Mouse (Mus musculus) limb, embryonic 14.5 days (tissue): ENCODE data around the gene Vsx2. TPM values are rescaled to one million over a fixed set of nuclear protein-coding genes. Genes with fewer than 3 reads are reported as not detected.

Experiments used
- ATAC-seq: fragments of 200-750 bp; cut with Nextera tagmentation; 2 replicates; pipeline ENCODE4 v1.8.0; 2017; ENCODE audit warnings: low read depth, moderate number of reproducible peaks, moderate TSS enrichment; ENCODE audit not compliant: low FRiP score
- DNase-seq: peaks from one replicate; pipeline ENCODE4 v3.0.0-alpha.2; 2015; ENCODE audit warnings: low spot score
- H3K27ac ChIP-seq: fragments of 300-500 bp; sonication (generic); replicated peaks from 2 replicates; pipeline ENCODE4 v1.5.1; 2014; ENCODE audit warnings: low read depth, mild to moderate bottlenecking, low read length, moderate library complexity, mixed read lengths
- H3K27me3 ChIP-seq: fragments of 300-500 bp; sonication (generic); 2 replicates; pipeline ENCODE4 v1.6.1; 2014; ENCODE audit warnings: low read length, mixed read lengths; ENCODE audit not compliant: control insufficient read depth, insufficient read depth
- H3K36me3 ChIP-seq: fragments of 300-500 bp; sonication (generic); 2 replicates; pipeline ENCODE4 v1.6.1; 2014; ENCODE audit warnings: mild to moderate bottlenecking, low read length, moderate library complexity, mixed read lengths; ENCODE audit not compliant: control insufficient read depth, insufficient read depth
- H3K4me1 ChIP-seq: fragments of 300-500 bp; sonication (generic); 2 replicates; pipeline ENCODE4 v1.6.1; 2014; ENCODE audit warnings: antibody characterized with exemption, low read length, mixed read lengths; ENCODE audit not compliant: control insufficient read depth, insufficient read depth
- H3K4me2 ChIP-seq: fragments of 300-500 bp; sonication (generic); replicated peaks from 2 replicates; pipeline ENCODE4 v1.6.1; 2014; ENCODE audit warnings: low read depth, mild to moderate bottlenecking, low read length, moderate library complexity; ENCODE audit not compliant: severe bottlenecking
- H3K4me3 ChIP-seq: fragments of 300-500 bp; sonication (generic); replicated peaks from 2 replicates; pipeline ENCODE4 v1.5.1; 2014; ENCODE audit warnings: low read length
- H3K9ac ChIP-seq: fragments of 300-500 bp; sonication (generic); 2 replicates; pipeline ENCODE4 v1.6.1; 2014; ENCODE audit warnings: mild to moderate bottlenecking, low read depth, low read length, moderate library complexity; ENCODE audit not compliant: severe bottlenecking
- H3K9me3 ChIP-seq: fragments of 300-500 bp; sonication (generic); 2 replicates; pipeline ENCODE4 v1.6.1; 2016; ENCODE audit warnings: low read length; ENCODE audit not compliant: control insufficient read depth
- POLR2A ChIP-seq: fragments of 200-500 bp; IDR thresholded peaks from 2 replicates; pipeline ENCODE4 v1.8.0; 2012; ENCODE audit warnings: inconsistent platforms, mild to moderate bottlenecking, moderate library complexity, borderline replicate concordance; ENCODE audit not compliant: insufficient read depth, insufficient read length; ENCODE audit errors: extremely low read depth
- WGBS: fragments of 180-500 bp; shearing (Covaris S2); extraction: QIAGEN DNeasy Blood & Tissue Kit; methylation state at CpG from one replicate; pipeline ENCODE4 v1.1.7; 2014; 5-methylcytosine and 5-hydroxymethylcytosine counted together
- polyA plus RNA-seq, 2 experiments: library from polyadenylated mRNA; depleted of rRNA in 1 of 2; stranded (reverse) in 1 of 2; unstranded in 1 of 2; fragments of >200 nt; fragmentation: Nextera tagmentation in 1 of 2; extraction: Ambion mirVana in 1 of 2; gene quantifications; 2 replicates each; pipeline versions ENCODE4 v1.2.1 to v1.2.3; 2012 to 2014

Gene Vsx2
- polyA plus RNA-seq, 2 experiments, result 0.22 to 0.47 TPM

- Histone ChIP-seq H3K4me3 (no peak overlapping the region), H3K27ac (no peak overlapping the region), H3K4me1 (no peaks in the 10 kb centered on the region), H3K36me3 (no peaks in the 10 kb centered on the region), H3K4me2 (no peak overlapping the region), H3K9me3 (no peaks in the 10 kb centered on the region), H3K27me3 (no peaks in the 10 kb centered on the region), H3K9ac (no peak overlapping the region)
- TF ChIP-seq POLR2A, result no peak
- DNase-seq, result peak; percentile 59
- peak; percentile 60; the same call in 1 of the 2 replicates for ATAC-seq
- WGBS, result 4% methylated on average over 12 of the region's 12 CpGs
These were observed 23.5 kb upstream of the Vsx2 start for GRCm38 (mm10) chr12:84546028-84546427.

- no peak overlapping the region for H3K9ac ChIP-seq
- WGBS, result 73% methylated on average over 2 of the region's 2 CpGs
- no peak for ATAC-seq
These were observed 22.9 kb upstream of the Vsx2 start for GRCm38 (mm10) chr12:84546577-84547085.

GRCm38 (mm10) chr12:84548251-84548650 is 21.3 kb upstream of the Vsx2 start:
- Histone ChIP-seq H3K4me1 (no peaks in the 10 kb centered on the region), H3K27ac (no peak overlapping the region), H3K9me3 (no peaks in the 10 kb centered on the region), H3K9ac (no peak overlapping the region), H3K27me3 (no peaks in the 10 kb centered on the region), H3K4me3 (no peak overlapping the region), H3K36me3 (no peaks in the 10 kb centered on the region), H3K4me2 (no peak overlapping the region)
- 47% methylated on average over 8 of the region's 8 CpGs for WGBS
- ATAC-seq (no peak), DNase-seq (no peak)
- TF ChIP-seq POLR2A, result no peak

More at GRCm38 (mm10) chr12:84546577-84547085, 22.9 kb upstream of the Vsx2 start:
- TF ChIP-seq POLR2A, result no peak
- H3K27ac ChIP-seq, result no peak overlapping the region
- no peaks in the 10 kb centered on the region for H3K27me3 ChIP-seq
- no peaks in the 10 kb centered on the region for H3K9me3 ChIP-seq
- DNase-seq, result no peak
- H3K4me3 ChIP-seq, result no peak overlapping the region
- H3K4me1 ChIP-seq, result no peaks in the 10 kb centered on the region
- H3K4me2 ChIP-seq, result no peak overlapping the region
- no peaks in the 10 kb centered on the region for H3K36me3 ChIP-seq

GRCm38 (mm10) chr12:84555218-84555617 is 14.3 kb upstream of the Vsx2 start:
- ATAC-seq (no peak), DNase-seq (no peak)
- Histone ChIP-seq H3K9me3 (no peaks in the 10 kb centered on the region), H3K4me2 (no peak overlapping the region), H3K27ac (no peak overlapping the region), H3K27me3 (no peaks in the 10 kb centered on the region), H3K36me3 (no peaks in the 10 kb centered on the region), H3K9ac (no peak overlapping the region), H3K4me3 (no peak overlapping the region), H3K4me1 (no peaks in the 10 kb centered on the region)
- WGBS, result 58% methylated on average over 8 of the region's 8 CpGs
- TF ChIP-seq POLR2A, result no peak

- Histone ChIP-seq H3K4me2 (no peak overlapping the region), H3K9me3 (no peaks in the 10 kb centered on the region), H3K36me3 (no peaks in the 10 kb centered on the region), H3K4me3 (no peak overlapping the region), H3K4me1 (no peaks in the 10 kb centered on the region), H3K9ac (no peak overlapping the region), H3K27me3 (peaks cover 3% of the 10 kb centered on the region; the same call in 1 of the 2 replicates), H3K27ac (no peak overlapping the region)
- ATAC-seq (no peak), DNase-seq (no peak)
- WGBS, result 48% methylated on average over 4 of the region's 4 CpGs
- no peak for TF ChIP-seq POLR2A
These were observed 7.0 kb upstream of the Vsx2 start for GRCm38 (mm10) chr12:84562558-84562957.

- 73% methylated on average over 6 of the region's 6 CpGs for WGBS
- Histone ChIP-seq H3K9ac (no peak overlapping the region), H3K27me3 (peaks cover 53% of the 10 kb centered on the region), H3K36me3 (no peaks in the 10 kb centered on the region), H3K4me1 (peaks cover 12% of the 10 kb centered on the region), H3K4me3 (no peak overlapping the region), H3K9me3 (no peaks in the 10 kb centered on the region), H3K4me2 (no peak overlapping the region), H3K27ac (no peak overlapping the region)
- DNase-seq (no peak), ATAC-seq (no peak)
- TF ChIP-seq POLR2A, result no peak
These were observed 2.0 kb upstream of the Vsx2 start for GRCm38 (mm10) chr12:84567576-84567975.
